ENCODE assay signal across 22 mouse cellular contexts in the genomic region with DNA sequence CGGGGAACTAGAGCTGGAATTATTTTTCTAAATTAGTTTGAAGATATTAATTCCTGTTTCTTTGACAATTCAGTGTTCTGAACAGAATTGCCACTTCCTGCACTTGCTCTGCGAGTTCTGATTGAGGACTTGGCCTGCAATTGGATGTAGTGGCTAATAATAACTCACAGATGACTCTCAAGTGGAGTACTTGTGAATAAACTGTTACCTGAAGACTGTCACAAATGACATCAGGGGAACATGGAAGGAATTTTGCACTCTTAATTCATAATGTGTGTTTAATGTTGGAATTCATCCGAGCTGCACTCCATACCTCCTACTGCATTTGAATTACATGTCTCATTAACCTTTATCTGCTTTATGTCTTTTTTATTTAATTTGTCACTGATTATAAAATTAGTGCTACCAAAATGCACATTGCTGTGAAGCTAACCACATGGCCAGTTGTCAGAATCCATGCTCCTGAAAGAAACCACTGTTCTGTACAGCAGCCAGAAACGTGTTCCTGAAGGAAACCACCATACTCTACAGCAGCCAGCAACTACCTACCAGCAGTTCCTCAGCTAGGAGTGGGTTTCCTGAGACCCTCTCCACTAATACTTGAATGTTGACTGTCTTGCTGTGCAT.
DNase-seq lines count a peak whose midpoint lies in the region; ATAC-seq and TF ChIP-seq lines count a peak whose summit lies in the region.
"Had no signal": no experiment of that assay in that cellular context is flagged by ENCODE, and none has a peak within 500 bp of the region (broad histone marks: within the 10 kb centered on the region; RNA-seq: fewer than 3 reads in every experiment).

No protein-coding gene starts in this region.

- H3K9me3 ChIP-seq in heart, embryonic 14.5 days (ENCODE audit: control insufficient read depth, low read length) = no peaks in the 10 kb centered on the region
- H3K9me3 ChIP-seq in stomach, embryonic 16.5 days (replicated peaks; ENCODE audit: control insufficient read depth, low read length) = no peaks in the 10 kb centered on the region
- no peaks in the 10 kb centered on the region for H3K9me3 ChIP-seq in liver, embryonic 12.5 days (replicated peaks)
- H3K9me3 ChIP-seq: forebrain, embryonic 15.5 days; hindbrain, embryonic 13.5 days; neural tube, embryonic 12.5 days had no signal

- H3K36me3 ChIP-seq in heart, adult 2 months (ENCODE audit: control insufficient read depth, insufficient read depth, low read length) = no peaks in the 10 kb centered on the region
- H3K36me3 ChIP-seq in heart, embryonic 14.5 days (ENCODE audit: control insufficient read depth, insufficient read depth, low read length) = no peaks in the 10 kb centered on the region
- no peaks in the 10 kb centered on the region for H3K36me3 ChIP-seq in stomach, embryonic 16.5 days (ENCODE audit: control insufficient read depth, insufficient read depth, low read length)
- H3K36me3 ChIP-seq in liver, embryonic 12.5 days = no peaks in the 10 kb centered on the region
- H3K36me3 ChIP-seq: forebrain, embryonic 15.5 days; hindbrain, embryonic 13.5 days; neural tube, embryonic 12.5 days had no signal

- TF ChIP-seq CTCF in heart, adult 2 months (IDR thresholded peaks at IDR 0.05) = no peak

- no peak overlapping the region; the same call in 1 of the 2 replicates for H3K4me2 ChIP-seq in heart, embryonic 14.5 days (ENCODE audit: low read length)
- H3K4me2 ChIP-seq in stomach, embryonic 16.5 days (ENCODE audit: low read depth, low read length) = no peak overlapping the region
- no peak overlapping the region for H3K4me2 ChIP-seq in liver, embryonic 12.5 days
- H3K4me2 ChIP-seq: forebrain, embryonic 15.5 days; hindbrain, embryonic 13.5 days; lung, embryonic 14.5 days; neural tube, embryonic 12.5 days had no signal

- H3K27me3 ChIP-seq in heart, adult 2 months (ENCODE audit: control insufficient read depth, insufficient read depth, low read length) = no peaks in the 10 kb centered on the region
- H3K27me3 ChIP-seq in heart, embryonic 14.5 days (ENCODE audit: control insufficient read depth, insufficient read depth, low read length) = no peaks in the 10 kb centered on the region
- H3K27me3 ChIP-seq in stomach, embryonic 16.5 days (ENCODE audit: control insufficient read depth, insufficient read depth, low read length) = no peaks in the 10 kb centered on the region
- no peaks in the 10 kb centered on the region for H3K27me3 ChIP-seq in liver, embryonic 12.5 days (replicated peaks)
- H3K27me3 ChIP-seq: forebrain, embryonic 15.5 days; hindbrain, embryonic 13.5 days; neural tube, embryonic 12.5 days had no signal

- no peak overlapping the region for H3K4me3 ChIP-seq in heart, adult 2 months
- H3K4me3 ChIP-seq in heart, embryonic 14.5 days (ENCODE audit: control insufficient read depth in 1 of 2, insufficient read depth in 1 of 2, low read depth in 1 of 2, low read length in 2 of 2) = no peak overlapping the region
- H3K4me3 ChIP-seq in stomach, embryonic 16.5 days (replicated peaks; ENCODE audit: low read length) = no peak overlapping the region
- no peak overlapping the region for H3K4me3 ChIP-seq in liver, embryonic 12.5 days
- H3K4me3 ChIP-seq: forebrain, embryonic 15.5 days; hindbrain, embryonic 13.5 days; neural tube, embryonic 12.5 days had no signal

- WGBS in heart, adult 2 months = 33% methylated on average over 4 of the region's 4 CpGs
- WGBS in heart, embryonic 14.5 days = 28% methylated on average over 4 of the region's 4 CpGs
- 44% methylated on average over 4 of the region's 4 CpGs for WGBS in stomach, embryonic 16.5 days
- 51% methylated on average over 4 of the region's 4 CpGs for WGBS in liver, embryonic 12.5 days (ENCODE audit: insufficient replicate concordance)

- no peak for TF ChIP-seq EP300 in heart, adult 2 months (IDR thresholded peaks at IDR 0.05; ENCODE audit: insufficient read depth, low read depth, low read length)

- no peaks in the 10 kb centered on the region for H3K79me2 ChIP-seq in heart, adult 2 months (replicated peaks; ENCODE audit: control insufficient read depth, insufficient read depth, low read length)

- peak; percentile 7 to 21 for DNase-seq in heart, adult 9 months (ENCODE audit: low spot score in 2 of 2)
- no peak for DNase-seq in heart, adult 2 months
- peak; percentile 14 for DNase-seq in forelimb bud, embryonic 11.5 days (ENCODE audit: low read depth, low spot score)
- DNase-seq in thymus, postnatal 0 days (ENCODE audit: low spot score) = no peak
- DNase-seq: cerebellum, adult 8-10 months; cerebellum, postnatal 36 days; embryo, embryonic 11 days; gastrocnemius, postnatal 10 days; kidney, adult 11 months; layer of hippocampus, adult 9-11 months; lung, embryonic 14.5 days; lung, postnatal 36 days; midbrain, embryonic 14.5 days; thymus, adult 18-20 months; thymus, postnatal 4 days had no signal

- H3K9ac ChIP-seq in heart, adult 2 months (ENCODE audit: low read depth, low read length) = no peak overlapping the region
- no peak overlapping the region for H3K9ac ChIP-seq in heart, embryonic 14.5 days (ENCODE audit: low read length)
- H3K9ac ChIP-seq in stomach, embryonic 16.5 days (ENCODE audit: low read length) = no peak overlapping the region
- H3K9ac ChIP-seq in liver, embryonic 12.5 days = no peak overlapping the region
- H3K9ac ChIP-seq: forebrain, embryonic 15.5 days; hindbrain, embryonic 13.5 days; liver, embryonic 14.5 days; lung, embryonic 14.5 days; neural tube, embryonic 12.5 days had no signal

- no peaks in the 10 kb centered on the region for H3K4me1 ChIP-seq in heart, adult 2 months (ENCODE audit: control insufficient read depth, insufficient read depth, low read length)
- H3K4me1 ChIP-seq in heart, embryonic 14.5 days (ENCODE audit: control insufficient read depth in 2 of 2, insufficient read depth in 2 of 2, low read length in 2 of 2) = peaks cover 0 to 4% of the 10 kb centered on the region in 2 experiments; a peak in 1 of 4 replicates
- H3K4me1 ChIP-seq in stomach, embryonic 16.5 days (ENCODE audit: control insufficient read depth, insufficient read depth, low read length) = no peaks in the 10 kb centered on the region
- no peaks in the 10 kb centered on the region for H3K4me1 ChIP-seq in liver, embryonic 12.5 days
- H3K4me1 ChIP-seq: forebrain, embryonic 15.5 days; hindbrain, embryonic 13.5 days; neural tube, embryonic 12.5 days had no signal

- peak; percentile 73; the same call in 1 of the 2 replicates for ATAC-seq in heart, embryonic 14.5 days (ENCODE audit: insufficient number of reproducible peaks, insufficient read depth, low FRiP score, low read depth)
- ATAC-seq in stomach, embryonic 16.5 days (ENCODE audit: insufficient read depth, low FRiP score) = peak; percentile 50; the same call in 1 of the 2 replicates
- no peak for ATAC-seq in liver, embryonic 12.5 days
- ATAC-seq: forebrain, embryonic 15.5 days had no signal

- intact Hi-C loops in heart, adult 2 months (cut with DNase I) = no loop called here

- H3K27ac ChIP-seq in heart, adult 2 months = no peak overlapping the region
- peak overlapping the region; percentile 87 to 89 for H3K27ac ChIP-seq in heart, embryonic 14.5 days (replicated peaks in 1 of 2; ENCODE audit: control insufficient read depth in 1 of 2, insufficient read depth in 1 of 2, low read depth in 2 of 2, low read length in 2 of 2)
- no peak overlapping the region for H3K27ac ChIP-seq in stomach, embryonic 16.5 days (ENCODE audit: low read length)
- H3K27ac ChIP-seq in liver, embryonic 12.5 days = no peak overlapping the region
- H3K27ac ChIP-seq: forebrain, embryonic 15.5 days; hindbrain, embryonic 13.5 days; liver, embryonic 14.5 days; neural tube, embryonic 12.5 days had no signal

- TF ChIP-seq POLR2A in heart, adult 2 months (IDR thresholded peaks at IDR 0.05; ENCODE audit: insufficient read depth, low read depth, low read length) = no peak

Comparison
In these comparisons a context has a peak if more than half of its experiments do, and no peak if none do; other contexts are left out.
1. DNase-seq: peak in heart, adult 9 months (2 of 2) and forelimb bud, embryonic 11.5 days (single experiment); none in heart, adult 2 months (0 of 2) and thymus, postnatal 0 days (single experiment).
2. H3K27ac ChIP-seq: peak in heart, embryonic 14.5 days (2 of 2); none in heart, adult 2 months (single experiment), stomach, embryonic 16.5 days (single experiment) and liver, embryonic 12.5 days (single experiment).